8 mouse cellular contexts compared by ENCODE assay signal in genomic region chr4:129513891-129514290, GRCm38 (mm10). TPM values are rescaled to one million over a fixed set of nuclear protein-coding genes. Genes with fewer than 3 reads are reported as not detected.
DNase-seq lines count a peak whose midpoint lies in the region; ATAC-seq and TF ChIP-seq lines count a peak whose summit lies in the region.

No protein-coding gene starts in this region.

- H3K4me3 ChIP-seq in heart, embryonic 14.5 days (ENCODE audit: control insufficient read depth in 1 of 2, insufficient read depth in 1 of 2, low read depth in 1 of 2, low read length in 2 of 2) = peak overlapping the region; percentile 67 to 72
- H3K4me3 ChIP-seq in ES-Bruce4 (ENCODE audit: low read depth, low read length) = peak overlapping the region; percentile 69
- peak overlapping the region; percentile 100 for H3K4me3 ChIP-seq in forebrain, embryonic 13.5 days
- H3K4me3 ChIP-seq in liver, embryonic 16.5 days (ENCODE audit: low read depth, low read length) = peak overlapping the region; percentile 72

- peak overlapping the region; percentile 99 for H3K9ac ChIP-seq in heart, embryonic 14.5 days (ENCODE audit: low read length)
- peak overlapping the region; percentile 99 for H3K9ac ChIP-seq in ES-Bruce4 (ENCODE audit: low read depth, poor library complexity, severe bottlenecking)
- peak overlapping the region; percentile 100 for H3K9ac ChIP-seq in forebrain, embryonic 13.5 days
- H3K9ac ChIP-seq in liver, embryonic 16.5 days (ENCODE audit: low read depth, low read length) = peak overlapping the region; percentile 65

- no peaks in the 10 kb centered on the region for H3K27me3 ChIP-seq in heart, embryonic 14.5 days (ENCODE audit: control insufficient read depth, insufficient read depth, low read length)
- no peaks in the 10 kb centered on the region for H3K27me3 ChIP-seq in ES-Bruce4 (ENCODE audit: control insufficient read depth, insufficient read depth, low read length, poor library complexity, severe bottlenecking)
- H3K27me3 ChIP-seq in forebrain, embryonic 13.5 days = no peaks in the 10 kb centered on the region
- peaks cover 34% of the 10 kb centered on the region for H3K27me3 ChIP-seq in liver, embryonic 16.5 days (ENCODE audit: control insufficient read depth, insufficient read depth, low read depth, low read length)

- peak overlapping the region; percentile 73 for H3K4me2 ChIP-seq in heart, embryonic 14.5 days (ENCODE audit: low read length)
- peak overlapping the region; percentile 96 for H3K4me2 ChIP-seq in forebrain, embryonic 13.5 days
- peak overlapping the region; percentile 98 for H3K4me2 ChIP-seq in liver, embryonic 16.5 days (ENCODE audit: low read depth, low read length)

- no peak for TF ChIP-seq EP300 in ES-Bruce4 (IDR thresholded peaks at IDR 0.05; ENCODE audit: insufficient read depth, low read depth, low read length)

- peak overlapping the region; percentile 37 to 82; a peak in 3 of 4 replicates for H3K27ac ChIP-seq in heart, embryonic 14.5 days (replicated peaks in 1 of 2; ENCODE audit: control insufficient read depth in 1 of 2, insufficient read depth in 1 of 2, low read depth in 2 of 2, low read length in 2 of 2)
- H3K27ac ChIP-seq in ES-Bruce4 (ENCODE audit: insufficient read depth, low read length) = peak overlapping the region; percentile 30; the same call in 1 of the 2 replicates
- peak overlapping the region; percentile 97 for H3K27ac ChIP-seq in forebrain, embryonic 13.5 days
- no peak overlapping the region; the same call in 1 of the 2 replicates for H3K27ac ChIP-seq in liver, embryonic 16.5 days (ENCODE audit: low read length)

- no peak for DNase-seq in heart, postnatal 10 days
- no peak for DNase-seq in thymus, postnatal 14 days
- DNase-seq in left cerebral cortex, postnatal 4 days = no peak
- DNase-seq in kidney, postnatal 14 days = no peak

- peaks cover 15% of the 10 kb centered on the region in 2 experiments for H3K4me1 ChIP-seq in heart, embryonic 14.5 days (ENCODE audit: control insufficient read depth in 2 of 2, insufficient read depth in 2 of 2, low read length in 2 of 2)
- peaks cover 4% of the 10 kb centered on the region for H3K4me1 ChIP-seq in ES-Bruce4 (ENCODE audit: control insufficient read depth, insufficient read depth, low read length)
- peaks cover 47% of the 10 kb centered on the region for H3K4me1 ChIP-seq in forebrain, embryonic 13.5 days
- peaks cover 17% of the 10 kb centered on the region for H3K4me1 ChIP-seq in liver, embryonic 16.5 days (ENCODE audit: control insufficient read depth, low read depth, low read length)

- intact Hi-C loops in heart, postnatal 10 days (cut with DNase I) = no loop called here
- intact Hi-C loops in left cerebral cortex, postnatal 4 days (cut with DNase I) = loop anchor here (10.0 kb wide), 1 partner anchor 91 kb away; the partner anchor contains the start of genes Eif3i and Tmem234

- no peaks in the 10 kb centered on the region for H3K9me3 ChIP-seq in heart, embryonic 14.5 days (ENCODE audit: control insufficient read depth, low read length)
- H3K9me3 ChIP-seq in ES-Bruce4 (replicated peaks; ENCODE audit: control insufficient read depth, insufficient read depth, low read length, poor library complexity, severe bottlenecking) = no peaks in the 10 kb centered on the region
- H3K9me3 ChIP-seq in forebrain, embryonic 13.5 days (replicated peaks) = no peaks in the 10 kb centered on the region
- no peaks in the 10 kb centered on the region for H3K9me3 ChIP-seq in liver, embryonic 16.5 days (replicated peaks; ENCODE audit: control insufficient read depth, low read length)

- H3K36me3 ChIP-seq in heart, embryonic 14.5 days (ENCODE audit: control insufficient read depth, insufficient read depth, low read length) = peaks cover 39% of the 10 kb centered on the region
- H3K36me3 ChIP-seq in ES-Bruce4 (ENCODE audit: control insufficient read depth, insufficient read depth, low read length, poor library complexity, severe bottlenecking) = peaks cover 20% of the 10 kb centered on the region
- peaks cover 41% of the 10 kb centered on the region for H3K36me3 ChIP-seq in forebrain, embryonic 13.5 days (ENCODE audit: poor library complexity, severe bottlenecking)
- peaks cover 23% of the 10 kb centered on the region for H3K36me3 ChIP-seq in liver, embryonic 16.5 days (ENCODE audit: control insufficient read depth, insufficient read depth)

- peak; percentile 23; the same call in 1 of the 2 replicates for ATAC-seq in heart, embryonic 14.5 days (ENCODE audit: insufficient number of reproducible peaks, insufficient read depth, low FRiP score, low read depth)
- peak; percentile 42 for ATAC-seq in forebrain, embryonic 13.5 days
- ATAC-seq in liver, embryonic 16.5 days (ENCODE audit: low read depth) = peak; percentile 33

- TF ChIP-seq CTCF in ES-Bruce4 (IDR thresholded peaks at IDR 0.05; ENCODE audit: low read depth, low read length) = no peak

- WGBS in heart, embryonic 14.5 days = under 1% methylated on average over 40 of the region's 57 CpGs
- 1% methylated on average over 44 of the region's 57 CpGs for WGBS in forebrain, embryonic 13.5 days
- 0% methylated on average over 45 of the region's 57 CpGs for WGBS in liver, embryonic 16.5 days (ENCODE audit: insufficient replicate concordance)

- TF ChIP-seq POLR2A in ES-Bruce4 (IDR thresholded peaks at IDR 0.05; ENCODE audit: insufficient read depth, low read length) = no peak

RNA-seq across cellular contexts. Expression of gene Marcksl1, which starts 0.5 kb away (rescaled TPM):
- 301 and 313 TPM in 2 replicates for polyA plus RNA-seq in heart, embryonic 14.5 days (2014; fragmentation: Nextera tagmentation; extraction: Ambion mirVana)
- 10 to 100 TPM; 42.3 to 63.4 TPM for total RNA-seq in heart, postnatal 10 days (2021)
- polyA plus RNA-seq in ES-Bruce4 (2011; ENCODE audit: insufficient read depth, insufficient read length, low read depth, missing spikeins) = 379 and 434 TPM in 2 replicates
- 1,756 and 1,774 TPM in 2 replicates for polyA plus RNA-seq in forebrain, embryonic 13.5 days (2015; fragmentation: Nextera tagmentation; extraction: Ambion mirVana)
- polyA plus RNA-seq in liver, embryonic 16.5 days (2015; fragmentation: Nextera tagmentation; extraction: Ambion mirVana) = 36.6 and 41.4 TPM in 2 replicates
- 1,000 to 10,000 TPM; 1,277 to 1,311 TPM for total RNA-seq in left cerebral cortex, postnatal 4 days (2021)

RNA-seq across cellular contexts. Expression of gene Fam229a, which starts 22.9 kb away (rescaled TPM):
- polyA plus RNA-seq in heart, embryonic 14.5 days (2014; fragmentation: Nextera tagmentation; extraction: Ambion mirVana) = not detected in 2 replicates
- total RNA-seq in heart, postnatal 10 days (2021) = not detected
- polyA plus RNA-seq in ES-Bruce4 (2011; ENCODE audit: insufficient read depth, insufficient read length, low read depth, missing spikeins) = not detected in 2 replicates
- polyA plus RNA-seq in forebrain, embryonic 13.5 days (2015; fragmentation: Nextera tagmentation; extraction: Ambion mirVana) = not detected in 2 replicates
- 0.23 and 0.60 TPM in 2 replicates for polyA plus RNA-seq in liver, embryonic 16.5 days (2015; fragmentation: Nextera tagmentation; extraction: Ambion mirVana)
- total RNA-seq in left cerebral cortex, postnatal 4 days (2021) = not detected

RNA-seq across cellular contexts. Expression of gene Tssk3, which starts 23.1 kb away (rescaled TPM):
- polyA plus RNA-seq in heart, embryonic 14.5 days (2014; fragmentation: Nextera tagmentation; extraction: Ambion mirVana) = not detected in 2 replicates
- total RNA-seq in heart, postnatal 10 days (2021) = not detected
- not detected in 2 replicates for polyA plus RNA-seq in ES-Bruce4 (2011; ENCODE audit: insufficient read depth, insufficient read length, low read depth, missing spikeins)
- polyA plus RNA-seq in forebrain, embryonic 13.5 days (2015; fragmentation: Nextera tagmentation; extraction: Ambion mirVana) = not detected in 2 replicates
- 0.13 TPM in 1 of 2 replicates, not detected in the other for polyA plus RNA-seq in liver, embryonic 16.5 days (2015; fragmentation: Nextera tagmentation; extraction: Ambion mirVana)
- total RNA-seq in left cerebral cortex, postnatal 4 days (2021) = 1 to 10 TPM; 1.0 TPM

RNA-seq across cellular contexts. Expression of gene Hdac1, which starts 28.6 kb away (rescaled TPM):
- 123 and 124 TPM in 2 replicates for polyA plus RNA-seq in heart, embryonic 14.5 days (2014; fragmentation: Nextera tagmentation; extraction: Ambion mirVana)
- total RNA-seq in heart, postnatal 10 days (2021) = 10 to 100 TPM; 35.1 to 38.1 TPM
- polyA plus RNA-seq in ES-Bruce4 (2011; ENCODE audit: insufficient read depth, insufficient read length, low read depth, missing spikeins) = 301 and 304 TPM in 2 replicates
- polyA plus RNA-seq in forebrain, embryonic 13.5 days (2015; fragmentation: Nextera tagmentation; extraction: Ambion mirVana) = 189 and 191 TPM in 2 replicates
- polyA plus RNA-seq in liver, embryonic 16.5 days (2015; fragmentation: Nextera tagmentation; extraction: Ambion mirVana) = 82.1 and 89.8 TPM in 2 replicates
- total RNA-seq in left cerebral cortex, postnatal 4 days (2021) = 10 to 100 TPM; 39.8 to 43.5 TPM

RNA-seq across cellular contexts. Expression of gene Bsdc1, which starts 52.5 kb away (rescaled TPM):
- 23.2 and 25.5 TPM in 2 replicates for polyA plus RNA-seq in heart, embryonic 14.5 days (2014; fragmentation: Nextera tagmentation; extraction: Ambion mirVana)
- total RNA-seq in heart, postnatal 10 days (2021) = 10 to 100 TPM; 35.9 to 38.2 TPM
- 31.6 and 36.4 TPM in 2 replicates for polyA plus RNA-seq in ES-Bruce4 (2011; ENCODE audit: insufficient read depth, insufficient read length, low read depth, missing spikeins)
- polyA plus RNA-seq in forebrain, embryonic 13.5 days (2015; fragmentation: Nextera tagmentation; extraction: Ambion mirVana) = 32.8 and 33.6 TPM in 2 replicates
- polyA plus RNA-seq in liver, embryonic 16.5 days (2015; fragmentation: Nextera tagmentation; extraction: Ambion mirVana) = 79.2 and 87.0 TPM in 2 replicates
- total RNA-seq in left cerebral cortex, postnatal 4 days (2021) = 10 to 100 TPM; 38.5 to 40.7 TPM
